9 mouse cellular contexts compared by ENCODE assay signal in genomic region chr5:142920311-142921073, GRCm38 (mm10). TPM values are rescaled to one million over a fixed set of nuclear protein-coding genes. Genes with fewer than 3 reads are reported as not detected.
DNase-seq lines count a peak whose midpoint lies in the region; ATAC-seq and TF ChIP-seq lines count a peak whose summit lies in the region.
"Had no signal": no experiment of that assay in that cellular context is flagged by ENCODE, and none has a peak within 500 bp of the region (broad histone marks: within the 10 kb centered on the region; RNA-seq: fewer than 3 reads in every experiment).

No protein-coding gene starts in this region.

- H3K36me3 ChIP-seq in erythroblast, embryonic 14.5 days (ENCODE audit: control insufficient read depth): peaks cover 2% of the 10 kb centered on the region; the same call in 1 of the 2 replicates
- no peaks in the 10 kb centered on the region for H3K36me3 ChIP-seq in liver, postnatal 0 days (replicated peaks; ENCODE audit: insufficient read depth, low read length)
- H3K36me3 ChIP-seq: embryonic facial prominence, embryonic 13.5 days had no signal

- peaks cover 3% of the 10 kb centered on the region; the same call in 1 of the 2 replicates for H3K9me3 ChIP-seq in erythroblast, embryonic 14.5 days (ENCODE audit: control insufficient read depth, low read length)
- H3K9me3 ChIP-seq in liver, postnatal 0 days (ENCODE audit: low read length): no peaks in the 10 kb centered on the region
- H3K9me3 ChIP-seq: embryonic facial prominence, embryonic 13.5 days had no signal

- peak overlapping the region; percentile 90 for H3K27ac ChIP-seq in liver, postnatal 0 days (ENCODE audit: low read depth)
- H3K27ac ChIP-seq in left cerebral cortex, adult 2 months: no peak overlapping the region
- H3K27ac ChIP-seq: embryonic facial prominence, embryonic 13.5 days had no signal

- H3K9ac ChIP-seq in liver, postnatal 0 days (replicated peaks): peak overlapping the region; percentile 49; the same call in 1 of the 2 replicates
- H3K9ac ChIP-seq: embryonic facial prominence, embryonic 13.5 days had no signal

- H3K4me3 ChIP-seq in erythroblast, embryonic 14.5 days (replicated peaks): peak overlapping the region; percentile 60
- 0 out of 2 replicates have a peak overlapping the region, but pooled peaks have one; percentile 1 for H3K4me3 ChIP-seq in liver, postnatal 0 days (ENCODE audit: low read depth, low read length)
- H3K4me3 ChIP-seq in left cerebral cortex, adult 2 months: no peak overlapping the region
- H3K4me3 ChIP-seq: embryonic facial prominence, embryonic 13.5 days had no signal

- WGBS in liver, postnatal 0 days (ENCODE audit: insufficient replicate concordance): 19% methylated on average over 8 of the region's 8 CpGs

- H3K4me1 ChIP-seq in erythroblast, embryonic 14.5 days (ENCODE audit: control insufficient read depth): peaks cover 73% of the 10 kb centered on the region
- peaks cover 28% of the 10 kb centered on the region for H3K4me1 ChIP-seq in liver, postnatal 0 days (ENCODE audit: insufficient read depth)

- peak; percentile 68 for TF ChIP-seq EP300 in liver, postnatal 0 days (IDR thresholded peaks at IDR 0.05; ENCODE audit: low read depth)

- peak; percentile 91 for DNase-seq in 3134 (ENCODE audit: extremely low read depth, insufficient read length, low spot score)
- peak; percentile 95 for DNase-seq in NIH3T3 (ENCODE audit: low read depth)
- DNase-seq in liver, postnatal 0 days: peak; percentile 90
- peak; percentile 92 to 94 for DNase-seq in spleen, postnatal 36 days (ENCODE audit: low spot score in 2 of 2)
- DNase-seq in neural tube, embryonic 10.5 days (ENCODE audit: extremely low spot score, low spot score): no peak
- no peak for DNase-seq in left cerebral cortex, adult 2 months (ENCODE audit: extremely low spot score in 1 of 2, low spot score in 2 of 2)

- intact Hi-C loops in left cerebral cortex, adult 2 months (cut with DNase I): no loop called here

- no peaks in the 10 kb centered on the region for H3K27me3 ChIP-seq in erythroblast, embryonic 14.5 days (ENCODE audit: control insufficient read depth)
- no peaks in the 10 kb centered on the region for H3K27me3 ChIP-seq in liver, postnatal 0 days (ENCODE audit: insufficient read depth, low read length)
- H3K27me3 ChIP-seq: embryonic facial prominence, embryonic 13.5 days had no signal

- peak; percentile 100 for ATAC-seq in inflammation-experienced regulatory T-cells, adult 6 months
- peak; percentile 100 for ATAC-seq in liver, postnatal 0 days

- H3K4me2 ChIP-seq in liver, postnatal 0 days (ENCODE audit: low read depth, low read length): peak overlapping the region; percentile 55
- H3K4me2 ChIP-seq: embryonic facial prominence, embryonic 13.5 days had no signal

- TF ChIP-seq CTCF in liver, postnatal 0 days (IDR thresholded peaks at IDR 0.05; ENCODE audit: low read depth): peak; percentile 57
- TF ChIP-seq CTCF in left cerebral cortex, adult 2 months (IDR thresholded peaks at IDR 0.05): no peak

RNA-seq across cellular contexts. Expression of gene Actb, which starts 13.9 kb away (rescaled TPM):
- polyA plus RNA-seq in erythroblast, embryonic 14.5 days (2012): 326 and 442 TPM in 2 replicates
- over 10,000 TPM; 20,020 to 68,742 (median 52,499) TPM for polyA plus RNA-seq in inflammation-experienced regulatory T-cells, adult 6 months (2017; shearing (Covaris generic))
- 6,710 and 7,738 TPM in 2 replicates for polyA plus RNA-seq in liver, postnatal 0 days (2015; fragmentation: Nextera tagmentation; extraction: Ambion mirVana)
- 1,000 to 10,000 TPM; 2,227 to 2,233 TPM for total RNA-seq in left cerebral cortex, adult 2 months (2021)

RNA-seq across cellular contexts. Expression of gene Fbxl18, which starts 25.3 kb away (rescaled TPM):
- 0.34 and 0.52 TPM in 2 replicates for polyA plus RNA-seq in erythroblast, embryonic 14.5 days (2012)
- polyA plus RNA-seq in inflammation-experienced regulatory T-cells, adult 6 months (2017; shearing (Covaris generic)): 1 to 10 TPM; 4.6 to 5.8 (median 5.5) TPM
- polyA plus RNA-seq in liver, postnatal 0 days (2015; fragmentation: Nextera tagmentation; extraction: Ambion mirVana): 1.8 and 3.2 TPM in 2 replicates
- 10 to 100 TPM; 31.5 to 33.2 TPM for total RNA-seq in left cerebral cortex, adult 2 months (2021)

RNA-seq across cellular contexts. Expression of gene Fscn1, which starts 39.7 kb away (rescaled TPM):
- 0.36 and 0.46 TPM in 2 replicates for polyA plus RNA-seq in erythroblast, embryonic 14.5 days (2012)
- 1 to 10 TPM in 1 of 3 experiments, not detected in 2; 1.2 TPM for polyA plus RNA-seq in inflammation-experienced regulatory T-cells, adult 6 months (2017; shearing (Covaris generic))
- 6.9 and 7.3 TPM in 2 replicates for polyA plus RNA-seq in liver, postnatal 0 days (2015; fragmentation: Nextera tagmentation; extraction: Ambion mirVana)
- total RNA-seq in left cerebral cortex, adult 2 months (2021): 100 to 1,000 TPM; 334 to 344 TPM

Comparison
In these comparisons a context has a peak if more than half of its experiments do, and no peak if none do; other contexts are left out.
1. DNase-seq: peak in 3134 (single experiment), NIH3T3 (single experiment), liver, postnatal 0 days (single experiment) and spleen, postnatal 36 days (2 of 2); none in neural tube, embryonic 10.5 days (single experiment) and left cerebral cortex, adult 2 months (0 of 2).
2. RNA of gene Actb, which starts 13.9 kb away (polyA plus RNA-seq): 20,020 to 68,742 TPM in inflammation-experienced regulatory T-cells, adult 6 months and 6,710 to 7,738 TPM in liver, postnatal 0 days; 326 to 442 TPM in erythroblast, embryonic 14.5 days; every median in the first group is over 10 times any median in the second.